Comparison of ENCODE assay signal across 13 mouse cellular contexts in the genomic region with DNA sequence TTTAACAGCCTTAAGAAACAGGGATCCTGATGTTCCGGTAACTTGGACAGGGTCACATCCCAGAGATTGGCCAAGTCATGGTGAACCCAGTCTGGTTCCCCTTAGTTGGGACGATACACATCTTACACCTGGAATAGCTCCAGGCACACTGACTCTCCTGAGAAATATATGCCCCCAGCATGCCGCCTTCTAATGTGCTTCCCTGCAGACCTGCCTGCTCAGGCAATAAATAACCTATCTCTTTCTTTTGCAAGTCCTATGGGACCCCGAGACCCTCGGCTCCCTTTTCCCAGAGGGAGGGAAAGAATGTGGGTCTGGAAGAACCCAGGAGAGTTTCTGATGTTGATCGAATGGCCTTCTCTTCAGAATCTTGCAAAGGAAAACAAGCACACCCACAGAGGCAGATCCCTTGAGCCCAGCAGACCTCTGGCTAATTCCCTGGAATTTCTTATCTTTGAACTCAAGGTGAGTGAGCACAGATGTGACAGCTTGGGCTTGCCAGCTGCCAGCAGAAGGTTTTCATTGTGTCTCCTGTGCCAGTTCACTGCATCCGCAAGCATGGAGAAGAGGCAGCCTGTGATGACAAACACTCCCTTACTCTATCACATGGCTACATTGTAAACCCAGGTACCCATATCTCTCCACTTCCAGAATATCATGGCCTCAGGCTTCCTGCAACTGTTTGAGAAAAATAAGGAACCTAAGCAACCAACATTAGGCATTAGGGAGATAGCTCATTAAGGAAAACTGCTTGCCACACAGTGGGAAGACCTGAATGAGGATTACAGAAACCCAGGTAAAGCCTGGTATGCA. TPM values are rescaled to one million over a fixed set of nuclear protein-coding genes. Genes with fewer than 3 reads are reported as not detected.
DNase-seq lines count a peak whose midpoint lies in the region; ATAC-seq lines count a peak whose summit lies in the region.
"Had no signal": no experiment of that assay in that cellular context is flagged by ENCODE, and none has a peak within 500 bp of the region (broad histone marks: within the 10 kb centered on the region; RNA-seq: fewer than 3 reads in every experiment).

No protein-coding gene starts in this region.

- H3K4me2 ChIP-seq in embryonic facial prominence, embryonic 12.5 days (replicated peaks): peak overlapping the region; percentile 22
- H3K4me2 ChIP-seq in forebrain, embryonic 13.5 days: peak overlapping the region; percentile 35; the same call in 1 of the 2 replicates
- peak overlapping the region; percentile 61 for H3K4me2 ChIP-seq in midbrain, embryonic 12.5 days (replicated peaks)

- H3K27ac ChIP-seq in embryonic facial prominence, embryonic 12.5 days: peak overlapping the region; percentile 52
- H3K27ac ChIP-seq in forebrain, embryonic 13.5 days: peak overlapping the region; percentile 83
- peak overlapping the region; percentile 43 for H3K27ac ChIP-seq in midbrain, embryonic 12.5 days (replicated peaks)
- H3K27ac ChIP-seq: liver, embryonic 14.5 days had no signal

- no peak overlapping the region for H3K9ac ChIP-seq in embryonic facial prominence, embryonic 12.5 days
- no peak overlapping the region for H3K9ac ChIP-seq in forebrain, embryonic 13.5 days
- H3K9ac ChIP-seq in midbrain, embryonic 12.5 days (replicated peaks): no peak overlapping the region
- H3K9ac ChIP-seq: liver, embryonic 14.5 days had no signal

- H3K9me3 ChIP-seq in embryonic facial prominence, embryonic 12.5 days: no peaks in the 10 kb centered on the region
- no peaks in the 10 kb centered on the region for H3K9me3 ChIP-seq in forebrain, embryonic 13.5 days (replicated peaks)
- no peaks in the 10 kb centered on the region for H3K9me3 ChIP-seq in midbrain, embryonic 12.5 days

- peak; percentile 86 for DNase-seq in heart, adult 11 months
- DNase-seq in heart, adult 8-10 months (ENCODE audit: low spot score): no peak
- DNase-seq in frontal cortex, postnatal 14 days (ENCODE audit: low spot score in 2 of 2): no peak
- no peak for DNase-seq in embryo, embryonic 11 days
- DNase-seq in embryo, embryonic 10.5 days (ENCODE audit: low spot score): no peak
- DNase-seq: gastrocnemius, postnatal 14 days; heart, postnatal 10 days; kidney, adult 9 months had no signal

- ATAC-seq in embryonic facial prominence, embryonic 12.5 days (ENCODE audit: insufficient number of reproducible peaks, insufficient read depth, low FRiP score, low TSS enrichment): no peak
- ATAC-seq in forebrain, embryonic 13.5 days: no peak; the same call in 1 of the 2 replicates
- no peak for ATAC-seq in midbrain, embryonic 12.5 days (ENCODE audit: low FRiP score, low read depth)

- H3K36me3 ChIP-seq in embryonic facial prominence, embryonic 12.5 days: peaks cover 17% of the 10 kb centered on the region
- peaks cover 21% of the 10 kb centered on the region for H3K36me3 ChIP-seq in forebrain, embryonic 13.5 days (ENCODE audit: poor library complexity, severe bottlenecking)
- H3K36me3 ChIP-seq in midbrain, embryonic 12.5 days: peaks cover 17% of the 10 kb centered on the region

- H3K4me3 ChIP-seq in embryonic facial prominence, embryonic 12.5 days: no peak overlapping the region
- no peak overlapping the region for H3K4me3 ChIP-seq in forebrain, embryonic 13.5 days
- H3K4me3 ChIP-seq in midbrain, embryonic 12.5 days: no peak overlapping the region

- peaks cover 85% of the 10 kb centered on the region for H3K4me1 ChIP-seq in embryonic facial prominence, embryonic 12.5 days
- H3K4me1 ChIP-seq in forebrain, embryonic 13.5 days: peaks cover 89% of the 10 kb centered on the region
- H3K4me1 ChIP-seq in midbrain, embryonic 12.5 days: peaks cover 84% of the 10 kb centered on the region

- 32% methylated on average over 7 of the region's 7 CpGs for WGBS in embryonic facial prominence, embryonic 12.5 days
- WGBS in forebrain, embryonic 13.5 days: 58% methylated on average over 7 of the region's 7 CpGs
- 58% methylated on average over 7 of the region's 7 CpGs for WGBS in midbrain, embryonic 12.5 days

- no peaks in the 10 kb centered on the region for H3K27me3 ChIP-seq in embryonic facial prominence, embryonic 12.5 days
- no peaks in the 10 kb centered on the region for H3K27me3 ChIP-seq in forebrain, embryonic 13.5 days
- no peaks in the 10 kb centered on the region; the same call in 1 of the 2 replicates for H3K27me3 ChIP-seq in midbrain, embryonic 12.5 days
- H3K27me3 ChIP-seq: CH12.LX had no signal

RNA-seq across cellular contexts. Expression of gene Boc, which starts 8.6 kb away (rescaled TPM):
- total RNA-seq in heart, adult 8-10 months (2022): 1 to 10 TPM; 3.5 to 4.0 (median 3.8) TPM
- polyA plus RNA-seq in embryonic facial prominence, embryonic 12.5 days (2016; fragmentation: Nextera tagmentation; extraction: Ambion mirVana): 37.1 and 37.3 TPM in 2 replicates
- polyA plus RNA-seq in forebrain, embryonic 13.5 days (2015; fragmentation: Nextera tagmentation; extraction: Ambion mirVana): 20.6 and 21.2 TPM in 2 replicates
- polyA plus RNA-seq in midbrain, embryonic 12.5 days (2016; fragmentation: Nextera tagmentation; extraction: Ambion mirVana): 52.4 and 67.7 TPM in 2 replicates
